ENCODE assay signal across 16 mouse cellular contexts in the genomic region with DNA sequence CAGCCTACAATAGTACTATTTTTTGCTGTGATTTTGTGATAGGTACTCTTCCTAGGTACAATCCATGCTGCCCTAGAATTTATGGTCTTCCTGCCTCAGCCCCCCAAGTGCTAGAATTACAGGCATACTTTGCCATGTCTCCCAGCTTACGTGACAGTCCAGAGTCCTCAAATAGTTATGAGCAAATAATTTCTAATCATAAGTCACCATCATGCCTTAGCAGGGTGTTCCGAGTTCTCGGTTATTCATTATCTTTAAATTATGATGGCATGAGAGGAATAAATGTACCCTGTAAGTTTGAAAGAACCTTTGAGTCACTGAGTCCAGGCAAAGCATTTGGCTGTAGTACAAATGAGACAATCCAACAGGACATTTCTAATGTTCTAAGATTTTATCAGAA.
"Had no signal": no experiment of that assay in that cellular context is flagged by ENCODE, and none has a peak within 500 bp of the region (broad histone marks: within the 10 kb centered on the region; RNA-seq: fewer than 3 reads in every experiment).

No protein-coding gene starts in this region.

- H3K9ac ChIP-seq: neural tube, embryonic 12.5 days; neural tube, embryonic 13.5 days; neural tube, embryonic 15.5 days; stomach, embryonic 15.5 days had no signal

- H3K9me3 ChIP-seq: neural tube, embryonic 12.5 days; neural tube, embryonic 13.5 days; neural tube, embryonic 15.5 days; stomach, embryonic 15.5 days had no signal

- DNase-seq: retina, postnatal 1 day; right cerebral cortex, adult 18-20 months; right cerebral cortex, postnatal 14 days; right cerebral cortex, postnatal 25 days; right cerebral cortex, postnatal 4 days; spleen, adult 18-20 months; thymus, adult 18-20 months; thymus, adult 2 months; thymus, postnatal 14 days; thymus, postnatal 25 days; thymus, postnatal 4 days had no signal

- H3K4me3 ChIP-seq: neural tube, embryonic 12.5 days; neural tube, embryonic 13.5 days; neural tube, embryonic 15.5 days; stomach, embryonic 15.5 days had no signal

- H3K27ac ChIP-seq: neural tube, embryonic 12.5 days; neural tube, embryonic 13.5 days; neural tube, embryonic 15.5 days; stomach, postnatal 0 days had no signal

- H3K27me3 ChIP-seq: neural tube, embryonic 12.5 days; neural tube, embryonic 13.5 days; neural tube, embryonic 15.5 days; stomach, embryonic 15.5 days had no signal

- H3K4me2 ChIP-seq: neural tube, embryonic 12.5 days; neural tube, embryonic 13.5 days; neural tube, embryonic 15.5 days; stomach, embryonic 15.5 days had no signal

- H3K36me3 ChIP-seq: neural tube, embryonic 12.5 days; neural tube, embryonic 13.5 days; neural tube, embryonic 15.5 days; stomach, embryonic 15.5 days had no signal
